Mouse (Mus musculus): ENCODE data around the gene Prcp.

DNA sequence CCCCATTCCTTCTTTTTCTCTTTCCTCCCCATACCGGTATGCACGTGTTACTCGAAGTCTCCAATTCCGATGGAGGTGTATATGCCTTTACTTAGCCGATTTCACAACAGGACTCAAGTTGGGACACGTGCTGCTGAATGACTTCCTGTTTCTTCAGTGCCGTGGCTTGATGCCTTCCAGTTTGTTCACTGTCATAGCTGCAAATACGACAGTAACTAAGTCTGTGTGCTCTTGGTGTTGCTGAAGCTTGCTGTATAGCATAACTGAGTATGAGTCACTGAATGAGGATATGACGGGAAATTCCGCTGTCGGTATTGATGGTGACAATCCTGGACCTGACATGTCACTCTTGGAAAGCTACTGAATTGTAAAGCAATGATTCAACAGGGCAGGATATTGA is 37.0 kb upstream of the Prcp start:
- TF ChIP-seq ZC3H11A (IDR thresholded peaks at IDR 0.05; ENCODE audit: borderline replicate concordance, low read depth, low read length) = no peak
- no peak for TF ChIP-seq MAFK (IDR thresholded peaks at IDR 0.05; ENCODE audit: insufficient read depth, low read depth, low read length)
- TF ChIP-seq HCFC1 (IDR thresholded peaks at IDR 0.05; ENCODE audit: borderline replicate concordance, insufficient read depth, low read length) = no peak

All from ES-E14 (cell line).